Mouse (Mus musculus): ENCODE measurements around the gene Lsm10. TPM values are rescaled to one million over a fixed set of nuclear protein-coding genes. Genes with fewer than 3 reads are reported as not detected.
A peak's percentile ranks its signal among the peaks of the same experiment; 100 is the strongest.
"Not testable (repeated sequence)": the region's sequence is repeated elsewhere in the genome, so short reads cannot be mapped to it uniquely, and the experiment has no call there.

Lsm10 gene
- polyA plus RNA-seq, 1 experiment from 2014 or later = 41.8 TPM

- Histone ChIP-seq H3K27ac (replicated peaks) (no peak overlapping the region), H3K4me1 (replicated peaks; ENCODE audit: control insufficient read depth, insufficient read depth) (no peaks in the 10 kb centered on the region), H3K9ac (ENCODE audit: low read length) (no peak overlapping the region), H3K27me3 (ENCODE audit: control insufficient read depth, insufficient read depth, low read length) (no peaks in the 10 kb centered on the region), H3K36me3 (ENCODE audit: control insufficient read depth, insufficient read depth, low read length) (0 out of 2 replicates have a peak, but pooled peaks cover 2% of the 10 kb centered on the region), H3K4me3 (ENCODE audit: low read depth, low read length) (no peak overlapping the region), H3K9me3 (ENCODE audit: control insufficient read depth, low read length) (no peaks in the 10 kb centered on the region), H3K4me2 (replicated peaks; ENCODE audit: low read depth) (no peak overlapping the region)
- peak; percentile 83 for ATAC-seq (ENCODE audit: low FRiP score, low TSS enrichment)
- DNase-seq (ENCODE audit: low spot score) = peak; percentile 87
- peak; percentile 97 for TF ChIP-seq CTCF (IDR thresholded peaks at IDR 0.05; ENCODE audit: low read depth)
- TF ChIP-seq EP300 (optimal IDR thresholded peaks at IDR 0.05) = no peak
- WGBS = 21% methylated on average over 7 of the region's 7 CpGs
Observed at GRCm38 (mm10) chr4:126085996-126086576, 10.3 kb upstream of the Lsm10 start.

- TF ChIP-seq CTCF (IDR thresholded peaks at IDR 0.05; ENCODE audit: low read depth) (no peak), EP300 (optimal IDR thresholded peaks at IDR 0.05) (no peak)
- Histone ChIP-seq H3K9ac (ENCODE audit: low read length) (no peak overlapping the region), H3K4me1 (replicated peaks; ENCODE audit: control insufficient read depth, insufficient read depth) (no peaks in the 10 kb centered on the region), H3K27ac (replicated peaks) (no peak overlapping the region), H3K4me2 (replicated peaks; ENCODE audit: low read depth) (no peak overlapping the region), H3K4me3 (ENCODE audit: low read depth, low read length) (no peak overlapping the region), H3K36me3 (ENCODE audit: control insufficient read depth, insufficient read depth, low read length) (0 out of 2 replicates have a peak, but pooled peaks cover 2% of the 10 kb centered on the region), H3K27me3 (ENCODE audit: control insufficient read depth, insufficient read depth, low read length) (no peaks in the 10 kb centered on the region), H3K9me3 (ENCODE audit: control insufficient read depth, low read length) (no peaks in the 10 kb centered on the region)
- WGBS = 66% methylated on average over 7 of the region's 7 CpGs
- DNase-seq (ENCODE audit: low spot score) = no peak
- ATAC-seq (ENCODE audit: low FRiP score, low TSS enrichment) = no peak
Observed at GRCm38 (mm10) chr4:126090101-126090847, 6.1 kb upstream of the Lsm10 start.

- TF ChIP-seq EP300 (optimal IDR thresholded peaks at IDR 0.05) (no peak), CTCF (IDR thresholded peaks at IDR 0.05; ENCODE audit: low read depth) (no peak)
- Histone ChIP-seq H3K36me3 (ENCODE audit: control insufficient read depth, insufficient read depth, low read length) (0 out of 2 replicates have a peak, but pooled peaks cover 2% of the 10 kb centered on the region), H3K27me3 (ENCODE audit: control insufficient read depth, insufficient read depth, low read length) (no peaks in the 10 kb centered on the region), H3K27ac (replicated peaks) (no peak overlapping the region), H3K9me3 (ENCODE audit: control insufficient read depth, low read length) (no peaks in the 10 kb centered on the region), H3K4me3 (ENCODE audit: low read depth, low read length) (no peak overlapping the region), H3K4me2 (replicated peaks; ENCODE audit: low read depth) (no peak overlapping the region), H3K4me1 (replicated peaks; ENCODE audit: control insufficient read depth, insufficient read depth) (no peaks in the 10 kb centered on the region), H3K9ac (ENCODE audit: low read length) (no peak overlapping the region)
- DNase-seq (ENCODE audit: low spot score) = no peak
- 67% methylated on average over 4 of the region's 4 CpGs for WGBS
- ATAC-seq (ENCODE audit: low FRiP score, low TSS enrichment) = no peak
Observed at GRCm38 (mm10) chr4:126090848-126091124, 5.6 kb upstream of the Lsm10 start.

GRCm38 (mm10) chr4:126091873-126092272 lies 4.5 kb upstream of the Lsm10 start:
- TF ChIP-seq CTCF (IDR thresholded peaks at IDR 0.05; ENCODE audit: low read depth) = no peak
- no peak for TF ChIP-seq EP300 (optimal IDR thresholded peaks at IDR 0.05)
- no peak overlapping the region for H3K27ac ChIP-seq (replicated peaks)
- DNase-seq (ENCODE audit: low spot score) (no peak), ATAC-seq (ENCODE audit: low FRiP score, low TSS enrichment) (no peak)
- H3K9ac ChIP-seq (ENCODE audit: low read length) = no peak overlapping the region
- H3K4me2 ChIP-seq (replicated peaks; ENCODE audit: low read depth) = no peak overlapping the region
- WGBS = 77% methylated on average over 8 of the region's 8 CpGs
- no peaks in the 10 kb centered on the region for H3K4me1 ChIP-seq (replicated peaks; ENCODE audit: control insufficient read depth, insufficient read depth)
- H3K4me3 ChIP-seq (ENCODE audit: low read depth, low read length) = no peak overlapping the region
- H3K9me3 ChIP-seq (ENCODE audit: control insufficient read depth, low read length) = no peaks in the 10 kb centered on the region
- H3K27me3 ChIP-seq (ENCODE audit: control insufficient read depth, insufficient read depth, low read length) = no peaks in the 10 kb centered on the region
- H3K36me3 ChIP-seq (ENCODE audit: control insufficient read depth, insufficient read depth, low read length) = 0 out of 2 replicates have a peak, but pooled peaks cover 2% of the 10 kb centered on the region

- H3K36me3 ChIP-seq (ENCODE audit: control insufficient read depth, insufficient read depth, low read length); H3K9ac ChIP-seq (ENCODE audit: low read length); DNase-seq (ENCODE audit: low spot score); H3K27ac ChIP-seq (replicated peaks); ATAC-seq (ENCODE audit: low FRiP score, low TSS enrichment); H3K9me3 ChIP-seq (ENCODE audit: control insufficient read depth, low read length); H3K4me3 ChIP-seq (ENCODE audit: low read depth, low read length); H3K4me1 ChIP-seq (replicated peaks; ENCODE audit: control insufficient read depth, insufficient read depth); H3K27me3 ChIP-seq (ENCODE audit: control insufficient read depth, insufficient read depth, low read length): not testable (repeated sequence)
- 58% methylated on average over 14 of the region's 14 CpGs for WGBS
- H3K4me2 ChIP-seq (replicated peaks; ENCODE audit: low read depth) = peak overlapping the region; percentile 63; the same call in 1 of the 2 replicates
Observed at GRCm38 (mm10) chr4:126095622-126096430, 597 bp upstream of the Lsm10 start.

Data from stomach, postnatal 0 days (tissue).